Mouse (Mus musculus) G1E (cell line): ENCODE results near the gene 4930451I11Rik. TPM values are rescaled to one million over a fixed set of nuclear protein-coding genes. Genes with fewer than 3 reads are reported as not detected.

ENCODE experiments used
- ATAC-seq: 2 replicates; pipeline ENCODE4 v1.8.0; 2016; ENCODE audit warnings: mild to moderate bottlenecking; ENCODE audit not compliant: insufficient number of reproducible peaks, poor library complexity, low FRiP score, severe bottlenecking; ENCODE audit errors: extremely low read depth
- DNase-seq: peaks from one replicate; pipeline ENCODE4 v3.0.0; 2012; ENCODE audit warnings: low spot score
- H3K27me3 ChIP-seq: 2 replicates; pipeline ENCODE4 v1.6.1; 2012; ENCODE audit warnings: mild to moderate bottlenecking, low read length, inconsistent platforms; ENCODE audit not compliant: insufficient read depth
- H3K36me3 ChIP-seq: replicated peaks from 2 replicates; pipeline ENCODE3; 2012; ENCODE audit warnings: mild to moderate bottlenecking, inconsistent platforms
- H3K4me1 ChIP-seq: 2 replicates; pipeline ENCODE4 v1.6.1; 2012; ENCODE audit warnings: low read depth, low read length, inconsistent platforms, mixed read lengths; ENCODE audit not compliant: insufficient read depth
- H3K4me3 ChIP-seq: 2 replicates; pipeline ENCODE4 v1.5.1; 2012; ENCODE audit warnings: low read depth, mild to moderate bottlenecking, inconsistent platforms, low read length, moderate library complexity, mixed read lengths
- H3K9me3 ChIP-seq: replicated peaks from 2 replicates; pipeline ENCODE4 v1.6.1; 2012; ENCODE audit warnings: inconsistent platforms
- CTCF ChIP-seq: IDR thresholded peaks from 2 replicates; pipeline ENCODE4 v1.5.1; 2012; ENCODE audit warnings: low read depth, low read length, inconsistent platforms, mixed read lengths
- GATA1 ChIP-seq: IDR thresholded peaks from 2 replicates; pipeline ENCODE4 v1.6.1; 2012; ENCODE audit warnings: borderline replicate concordance, low read length, inconsistent platforms, mixed read lengths
- GATA2 ChIP-seq: IDR thresholded peaks from 2 replicates; pipeline ENCODE4 v1.6.1; 2012; ENCODE audit warnings: low read depth, low read length, inconsistent platforms, borderline replicate concordance
- POLR2AphosphoS5 ChIP-seq: IDR thresholded peaks from 2 replicates; pipeline ENCODE4 v1.6.1; 2012; ENCODE audit warnings: low read depth, low read length, inconsistent platforms; ENCODE audit not compliant: insufficient replicate concordance
- TAL1 ChIP-seq: conservative IDR thresholded peaks from 2 replicates; pipeline ENCODE4 v1.6.1; 2012; ENCODE audit warnings: low read depth, low read length, inconsistent platforms, mixed read lengths
- polyA plus RNA-seq: library from polyadenylated mRNA; stranded (reverse); fragments of >175 nt; gene quantifications from 2 replicates; pipeline ENCODE4 v1.2.3, GENCODE M21; 2012
- total RNA-seq, 2 experiments: library from RNA; stranded (forward) in 1 of 2; stranded (reverse) in 1 of 2; fragments of 200-1000 nt in 1 of 2; fragments of >200 nt in 1 of 2; fragmentation: Nextera tagmentation in 1 of 2; gene quantifications; 2 replicates each; pipeline ENCODE4 v1.2.3; 2014 to 2017

The 4930451I11Rik gene
- total RNA-seq (2014; fragmentation: Nextera tagmentation) = not detected in 2 replicates
- not detected in 2 replicates for total RNA-seq (2017)
- polyA plus RNA-seq = not detected in 2 replicates

DNA sequence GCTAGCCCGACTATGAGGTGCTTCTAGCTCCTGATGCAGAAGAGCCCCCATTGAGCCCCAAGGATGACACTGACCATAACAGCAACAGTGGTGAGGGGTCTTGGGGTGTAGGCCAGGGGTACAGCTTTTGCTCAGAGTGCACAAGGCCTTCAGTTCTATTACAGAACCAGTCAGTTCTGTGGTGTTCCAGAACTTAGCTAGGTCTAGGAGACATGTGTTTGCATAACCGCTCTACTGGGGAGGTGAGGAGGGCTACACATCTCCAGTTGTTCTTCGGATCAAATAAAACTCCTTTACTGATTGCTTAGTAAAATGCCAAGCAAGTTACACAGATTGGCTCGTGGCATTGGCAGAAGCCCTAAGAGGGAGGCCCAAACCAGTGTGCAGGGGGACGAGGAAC, at the start of gene 4930451I11Rik:
Gene 4930451I11Rik, minus strand, starts transcription at position 101 of the 400 bp plus-strand sequence.
- DNase-seq (no peak), ATAC-seq (no peak)
- H3K9me3 ChIP-seq = no peaks in the 10 kb centered on the region
- TF ChIP-seq POLR2AphosphoS5 (no peak), GATA1 (no peak), GATA2 (no peak), CTCF (no peak), TAL1 (no peak)
- peaks cover 61% of the 10 kb centered on the region for H3K27me3 ChIP-seq
- H3K4me1 ChIP-seq = peaks cover 14% of the 10 kb centered on the region
- no peaks in the 10 kb centered on the region for H3K36me3 ChIP-seq
- H3K4me3 ChIP-seq = peak within 1 kb of the TSS; percentile 1; the same call in 1 of the 2 replicates

DNA sequence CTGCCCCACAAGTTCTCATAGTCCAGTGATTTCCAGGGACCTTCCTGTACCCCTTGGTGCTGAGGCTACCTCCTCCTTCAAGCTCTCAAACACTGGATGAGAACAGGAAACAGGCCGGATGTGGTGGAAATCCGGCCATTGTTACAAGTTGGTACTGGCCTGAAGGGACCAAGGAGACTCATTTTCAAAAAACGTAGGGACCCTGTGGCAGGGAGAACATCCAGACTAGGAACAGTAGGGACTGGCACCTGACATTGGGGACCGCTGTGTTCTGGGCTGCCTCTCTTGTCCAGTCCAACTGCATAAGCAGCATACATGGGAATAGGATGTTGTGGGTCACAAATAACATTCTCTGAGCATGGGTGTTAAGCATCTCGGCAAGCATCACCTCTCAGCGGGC, 49.6 kb upstream of the 4930451I11Rik start:
- TF ChIP-seq GATA2 (no peak), TAL1 (no peak), CTCF (no peak), POLR2AphosphoS5 (no peak), GATA1 (no peak)
- DNase-seq = no peak
- Histone ChIP-seq H3K4me3 (no peak overlapping the region), H3K9me3 (no peaks in the 10 kb centered on the region), H3K4me1 (peaks cover 50% of the 10 kb centered on the region), H3K27me3 (no peaks in the 10 kb centered on the region), H3K36me3 (peaks cover 75% of the 10 kb centered on the region)
- no peak for ATAC-seq

DNA sequence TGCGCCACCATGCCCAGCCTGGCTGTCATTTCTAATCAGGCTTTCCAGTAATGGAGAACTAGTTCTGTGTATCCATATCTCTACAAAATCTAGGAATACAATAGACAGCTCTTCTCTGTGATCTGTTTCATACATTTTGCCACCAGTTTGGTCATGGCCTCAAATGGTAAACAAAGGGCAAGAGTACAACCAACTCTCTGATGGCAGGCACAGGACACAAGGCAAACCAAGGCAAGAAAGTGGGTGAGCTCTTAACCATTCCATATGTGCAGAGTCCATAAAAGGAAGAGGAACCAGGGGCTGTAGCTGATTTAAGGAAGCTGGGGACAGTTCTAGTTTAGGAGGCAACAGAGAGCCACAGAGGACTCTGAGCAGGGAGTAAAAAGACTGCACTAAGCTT, 45.8 kb upstream of the 4930451I11Rik start:
- TF ChIP-seq GATA1 (no peak), CTCF (no peak), GATA2 (no peak), POLR2AphosphoS5 (no peak), TAL1 (no peak)
- Histone ChIP-seq H3K27me3 (no peaks in the 10 kb centered on the region), H3K4me1 (peaks cover 32% of the 10 kb centered on the region), H3K4me3 (no peak overlapping the region), H3K36me3 (peaks cover 100% of the 10 kb centered on the region), H3K9me3 (no peaks in the 10 kb centered on the region)
- DNase-seq (no peak), ATAC-seq (no peak)

DNA sequence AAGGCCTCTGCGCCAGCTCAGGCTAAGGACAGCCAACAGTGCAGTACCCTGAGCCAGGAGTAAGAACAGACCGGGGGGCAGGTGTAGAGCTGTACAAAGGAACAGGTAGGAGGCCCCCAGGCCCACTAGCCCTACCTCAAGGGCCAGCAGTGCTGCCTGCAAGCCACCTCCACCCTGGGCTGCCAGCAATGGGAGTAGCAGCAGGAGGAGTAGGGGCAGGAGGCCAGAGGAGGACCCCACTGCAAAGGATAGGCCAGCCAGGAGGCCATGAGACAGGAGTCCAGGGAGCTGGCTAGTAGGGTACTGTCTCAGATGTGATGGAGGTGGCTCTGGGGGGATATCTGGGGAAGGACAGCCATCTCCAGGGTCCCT, 39.1 kb upstream of the 4930451I11Rik start:
- Histone ChIP-seq H3K36me3 (peaks cover 100% of the 10 kb centered on the region), H3K27me3 (no peaks in the 10 kb centered on the region)
- ATAC-seq = no peak

GRCm38 (mm10) chr7:126869780-126870519, 38.5 kb upstream of the 4930451I11Rik start:
- Histone ChIP-seq H3K9me3 (no peaks in the 10 kb centered on the region), H3K4me3 (no peak overlapping the region), H3K27me3 (no peaks in the 10 kb centered on the region), H3K4me1 (peaks cover 30% of the 10 kb centered on the region), H3K36me3 (peaks cover 100% of the 10 kb centered on the region)
- DNase-seq (no peak), ATAC-seq (no peak)
- TF ChIP-seq GATA1 (no peak), POLR2AphosphoS5 (no peak), TAL1 (no peak), GATA2 (no peak), CTCF (no peak)

More for the DNA sequence above, 39.1 kb upstream of the 4930451I11Rik start:
- Histone ChIP-seq H3K4me1 (peaks cover 30% of the 10 kb centered on the region), H3K9me3 (no peaks in the 10 kb centered on the region), H3K4me3 (no peak overlapping the region)
- TF ChIP-seq GATA2 (no peak), CTCF (no peak), GATA1 (no peak), TAL1 (no peak), POLR2AphosphoS5 (no peak)
- no peak for DNase-seq

GRCm38 (mm10) chr7:126868003-126868402, 36.6 kb upstream of the 4930451I11Rik start:
- Histone ChIP-seq H3K4me1 (peaks cover 46% of the 10 kb centered on the region), H3K4me3 (no peak overlapping the region), H3K9me3 (0 out of 2 replicates have a peak, but pooled peaks cover 3% of the 10 kb centered on the region), H3K36me3 (peaks cover 100% of the 10 kb centered on the region), H3K27me3 (no peaks in the 10 kb centered on the region)
- DNase-seq (no peak), ATAC-seq (no peak)
- no peak for TF ChIP-seq TAL1
- no peak for TF ChIP-seq CTCF
- TF ChIP-seq GATA1 = no peak
- TF ChIP-seq POLR2AphosphoS5 = no peak
- no peak for TF ChIP-seq GATA2

- ATAC-seq (no peak), DNase-seq (no peak)
- no peak for TF ChIP-seq GATA1
- TF ChIP-seq TAL1 = no peak
- no peak for TF ChIP-seq GATA2
- no peak for TF ChIP-seq CTCF
- TF ChIP-seq POLR2AphosphoS5 = no peak
- H3K4me3 ChIP-seq = no peak overlapping the region
- peaks cover 98% of the 10 kb centered on the region for H3K36me3 ChIP-seq
- 0 out of 2 replicates have a peak, but pooled peaks cover 3% of the 10 kb centered on the region for H3K9me3 ChIP-seq
- peaks cover 51% of the 10 kb centered on the region for H3K4me1 ChIP-seq
- H3K27me3 ChIP-seq = no peaks in the 10 kb centered on the region
Observed at GRCm38 (mm10) chr7:126867534-126867933, 36.1 kb upstream of the 4930451I11Rik start.
